22 mouse cellular contexts compared by ENCODE assay signal in genomic region chr11:8671698-8672097, GRCm38 (mm10).
"Had no signal": no experiment of that assay in that cellular context is flagged by ENCODE, and none has a peak within 500 bp of the region (broad histone marks: within the 10 kb centered on the region; RNA-seq: fewer than 3 reads in every experiment).

No protein-coding gene starts in this region.

- DNase-seq: kidney, postnatal 25 days; layer of hippocampus, adult 9-11 months; liver; lung, adult 18-20 months; lung, postnatal 10 days; lung, postnatal 36 days; midbrain, embryonic 14.5 days; right cerebral cortex, adult 18-20 months; right cerebral cortex, postnatal 14 days; right cerebral cortex, postnatal 4 days; thymus, adult 2 months; thymus, postnatal 25 days had no signal

- H3K36me3 ChIP-seq: limb, embryonic 12.5 days; liver, embryonic 12.5 days; liver, embryonic 15.5 days; lung, embryonic 15.5 days; neural tube, embryonic 12.5 days; neural tube, embryonic 15.5 days had no signal

- H3K4me2 ChIP-seq: limb, embryonic 12.5 days; liver, embryonic 12.5 days; liver, embryonic 15.5 days; lung, embryonic 15.5 days; midbrain, embryonic 11.5 days; neural tube, embryonic 12.5 days; neural tube, embryonic 15.5 days had no signal

- H3K27me3 ChIP-seq: limb, embryonic 12.5 days; liver, embryonic 12.5 days; liver, embryonic 15.5 days; lung, embryonic 15.5 days; neural tube, embryonic 12.5 days; neural tube, embryonic 15.5 days had no signal

- H3K4me3 ChIP-seq: layer of hippocampus, adult 2 months; limb, embryonic 12.5 days; liver, embryonic 12.5 days; liver, embryonic 15.5 days; lung, embryonic 15.5 days; neural tube, embryonic 12.5 days; neural tube, embryonic 15.5 days had no signal

- ATAC-seq: liver, embryonic 12.5 days had no signal

- H3K4me1 ChIP-seq: liver, embryonic 12.5 days; liver, embryonic 15.5 days; neural tube, embryonic 12.5 days; neural tube, embryonic 15.5 days had no signal

- H3K9ac ChIP-seq: limb, embryonic 12.5 days; liver, embryonic 12.5 days; liver, embryonic 15.5 days; lung, embryonic 15.5 days; neural tube, embryonic 12.5 days; neural tube, embryonic 15.5 days had no signal

- H3K9me3 ChIP-seq: liver, embryonic 12.5 days; liver, embryonic 15.5 days; lung, embryonic 15.5 days; neural tube, embryonic 12.5 days; neural tube, embryonic 15.5 days had no signal

- H3K27ac ChIP-seq: kidney, postnatal 0 days; layer of hippocampus, adult 2 months; limb, embryonic 12.5 days; liver, embryonic 12.5 days; liver, embryonic 15.5 days; lung, embryonic 15.5 days; neural tube, embryonic 12.5 days; neural tube, embryonic 15.5 days; stomach, postnatal 0 days had no signal
